Mouse (Mus musculus) cerebellum, adult 2 months (tissue): Measurements from ENCODE around the gene Hoxb9.

Experiments used
- CTCF ChIP-seq: fragments of 200-500 bp; IDR thresholded peaks from 2 replicates; pipeline ENCODE4 v1.5.1; 2011; ENCODE audit warnings: low read depth, mild to moderate bottlenecking, control low read depth, low read length, moderate library complexity, borderline replicate concordance; ENCODE audit not compliant: insufficient read depth
- POLR2A ChIP-seq: fragments of 200-500 bp; IDR thresholded peaks from 2 replicates; pipeline ENCODE4 v1.6.1; 2011; ENCODE audit warnings: low read length, control low read depth, borderline replicate concordance; ENCODE audit not compliant: insufficient read depth

DNA sequence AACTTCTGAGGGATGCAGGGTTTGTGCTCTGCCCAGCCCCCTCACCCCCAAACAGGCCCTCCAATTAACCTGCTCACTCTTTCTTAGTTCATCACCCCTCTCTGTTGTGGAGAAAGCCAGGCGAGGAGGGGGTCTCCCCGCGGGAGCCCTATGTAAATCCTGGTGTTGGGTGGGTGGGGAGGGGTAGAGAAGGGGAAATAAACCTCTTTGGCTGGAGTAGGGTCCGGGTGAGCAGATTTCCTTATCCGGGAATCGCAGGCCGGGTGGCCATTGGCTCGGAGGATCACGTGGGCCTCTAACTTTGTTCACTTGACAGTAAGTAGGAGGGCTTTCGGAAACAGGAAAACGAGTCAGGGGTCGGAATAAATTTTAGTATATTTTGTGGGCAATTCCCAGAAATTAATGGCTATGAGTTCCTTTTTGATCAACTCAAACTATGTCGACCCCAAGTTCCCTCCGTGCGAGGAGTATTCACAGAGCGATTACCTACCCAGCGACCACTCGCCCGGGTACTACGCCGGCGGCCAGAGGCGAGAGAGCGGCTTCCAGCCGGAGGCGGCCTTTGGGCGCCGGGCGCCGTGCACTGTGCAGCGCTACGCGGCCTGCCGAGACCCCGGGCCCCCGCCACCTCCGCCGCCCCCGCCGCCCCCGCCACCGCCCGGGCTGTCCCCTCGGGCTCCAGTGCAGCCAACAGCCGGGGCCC is 47.3 kb downstream of the Hoxb9 start:
- TF ChIP-seq POLR2A (no peak), CTCF (no peak)
